ENCODE assay signal across 8 mouse cellular contexts in the genomic region with DNA sequence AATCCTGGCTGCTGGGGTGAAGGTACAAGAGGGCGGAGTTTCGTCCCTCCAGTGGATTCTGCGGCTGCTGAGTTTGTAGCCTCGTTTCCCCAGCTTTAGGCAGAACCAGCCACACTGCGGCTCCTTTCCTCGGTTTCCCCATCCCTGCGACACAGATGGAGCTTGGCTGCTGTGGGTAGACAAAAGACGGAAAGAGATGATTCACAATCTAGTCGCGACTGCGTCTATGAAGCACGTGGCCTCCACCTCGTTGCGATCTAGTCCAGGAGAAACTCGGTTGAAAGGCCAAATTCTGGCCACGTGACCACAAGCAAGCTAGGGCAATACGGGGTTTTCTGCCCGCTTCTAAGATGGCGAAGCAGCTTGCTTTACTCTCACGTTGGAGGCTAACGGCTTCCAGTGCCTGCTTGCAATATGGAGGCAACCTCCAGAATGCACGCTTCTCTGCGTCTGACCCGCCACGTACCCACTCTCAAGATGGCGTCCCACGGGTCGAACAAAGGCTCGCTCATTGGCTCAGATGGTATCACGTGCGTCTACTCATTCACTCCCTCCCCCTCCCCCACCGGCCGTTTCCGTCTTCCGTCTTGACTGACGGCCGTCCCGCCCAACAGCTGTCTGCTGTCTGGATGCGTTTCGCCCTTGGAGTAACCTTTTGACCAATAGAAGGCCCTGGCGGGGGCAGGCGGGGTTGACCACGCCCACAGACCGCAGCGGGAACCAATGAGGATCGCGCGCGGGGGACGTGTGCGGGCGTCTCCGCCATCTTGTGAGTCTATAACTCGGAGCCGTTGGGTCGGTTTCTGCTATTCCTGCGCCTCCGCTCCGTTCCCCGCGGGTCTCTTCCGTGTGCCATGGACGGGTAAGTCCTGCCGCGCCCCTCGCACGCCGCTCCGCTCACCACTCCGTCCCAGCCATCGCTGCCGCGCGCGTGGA. TPM values are rescaled to one million over a fixed set of nuclear protein-coding genes. Genes with fewer than 3 reads are reported as not detected.
DNase-seq lines count a peak whose midpoint lies in the region; ATAC-seq lines count a peak whose summit lies in the region.

A gene (plus strand): TSS at position 568 of the 936 bp plus-strand sequence.

- DNase-seq in c-Kit-negative CD71-positive TER-119-positive erythroid progenitor cells, embryonic 14.5 days (ENCODE audit: low read depth, low spot score), result peak; percentile 100
- DNase-seq in fibroblast of lung, adult 2 months (ENCODE audit: low read depth), result peak; percentile 100
- DNase-seq in kidney, postnatal 14 days, result peak; percentile 100
- DNase-seq in liver, embryonic 13.5 days, result peak; percentile 99
- DNase-seq in neural tube, embryonic 10.5 days (ENCODE audit: extremely low spot score, low spot score), result peak; percentile 100

- H3K4me1 ChIP-seq in heart, embryonic 14.5 days (ENCODE audit: control insufficient read depth in 2 of 2, insufficient read depth in 2 of 2, low read length in 2 of 2), result peaks cover 54 to 61% of the 10 kb centered on the region in 2 experiments
- peaks cover 78% of the 10 kb centered on the region for H3K4me1 ChIP-seq in liver, embryonic 13.5 days (replicated peaks)
- peaks cover 55% of the 10 kb centered on the region for H3K4me1 ChIP-seq in stomach, embryonic 16.5 days (ENCODE audit: control insufficient read depth, insufficient read depth, low read length)

- H3K9me3 ChIP-seq in heart, embryonic 14.5 days (ENCODE audit: control insufficient read depth, low read length), result no peaks in the 10 kb centered on the region
- H3K9me3 ChIP-seq in liver, embryonic 13.5 days (replicated peaks), result no peaks in the 10 kb centered on the region
- H3K9me3 ChIP-seq in stomach, embryonic 16.5 days (replicated peaks; ENCODE audit: control insufficient read depth, low read length), result no peaks in the 10 kb centered on the region

- H3K36me3 ChIP-seq in heart, embryonic 14.5 days (ENCODE audit: control insufficient read depth, insufficient read depth, low read length), result peaks cover 32% of the 10 kb centered on the region
- H3K36me3 ChIP-seq in liver, embryonic 13.5 days, result peaks cover 34% of the 10 kb centered on the region
- H3K36me3 ChIP-seq in stomach, embryonic 16.5 days (ENCODE audit: control insufficient read depth, insufficient read depth, low read length), result peaks cover under 1% of the 10 kb centered on the region

- H3K27me3 ChIP-seq in heart, embryonic 14.5 days (ENCODE audit: control insufficient read depth, insufficient read depth, low read length), result no peaks in the 10 kb centered on the region
- no peaks in the 10 kb centered on the region for H3K27me3 ChIP-seq in liver, embryonic 13.5 days
- H3K27me3 ChIP-seq in stomach, embryonic 16.5 days (ENCODE audit: control insufficient read depth, insufficient read depth, low read length), result no peaks in the 10 kb centered on the region

- WGBS in heart, embryonic 14.5 days, result under 1% methylated on average over 75 of the region's 75 CpGs
- under 1% methylated on average over 75 of the region's 75 CpGs for whole genome bisulfite sequencing in liver, embryonic 13.5 days (ENCODE audit: insufficient replicate concordance)
- under 1% methylated on average over 75 of the region's 75 CpGs for WGBS in stomach, embryonic 16.5 days

- ATAC-seq in CD4-positive, CD25-positive, alpha-beta regulatory T cell, adult 4 months, result peak; percentile 80
- peak; percentile 88 for ATAC-seq in heart, embryonic 14.5 days (ENCODE audit: insufficient number of reproducible peaks, insufficient read depth, low FRiP score, low read depth)
- ATAC-seq in liver, embryonic 13.5 days (ENCODE audit: low read depth), result peak; percentile 87
- peak; percentile 92 for ATAC-seq in stomach, embryonic 16.5 days (ENCODE audit: insufficient read depth, low FRiP score)

- peak within 1 kb of the TSS; percentile 97 for H3K4me2 ChIP-seq in heart, embryonic 14.5 days (ENCODE audit: low read length)
- peak within 1 kb of the TSS; percentile 97 for H3K4me2 ChIP-seq in liver, embryonic 13.5 days
- peak within 1 kb of the TSS; percentile 91 for H3K4me2 ChIP-seq in stomach, embryonic 16.5 days (ENCODE audit: low read depth, low read length)

- H3K9ac ChIP-seq in heart, embryonic 14.5 days (ENCODE audit: low read length), result peak within 1 kb of the TSS; percentile 99
- H3K9ac ChIP-seq in liver, embryonic 13.5 days, result peak within 1 kb of the TSS; percentile 96
- peak within 1 kb of the TSS; percentile 99 for H3K9ac ChIP-seq in stomach, embryonic 16.5 days (ENCODE audit: low read length)

- peak within 1 kb of the TSS; percentile 90 to 94 for H3K4me3 ChIP-seq in heart, embryonic 14.5 days (ENCODE audit: control insufficient read depth in 1 of 2, insufficient read depth in 1 of 2, low read depth in 1 of 2, low read length in 2 of 2)
- peak within 1 kb of the TSS; percentile 95 for H3K4me3 ChIP-seq in liver, embryonic 13.5 days (replicated peaks)
- H3K4me3 ChIP-seq in stomach, embryonic 16.5 days (replicated peaks; ENCODE audit: low read length), result peak within 1 kb of the TSS; percentile 97

- H3K27ac ChIP-seq in heart, embryonic 14.5 days (replicated peaks in 1 of 2; ENCODE audit: control insufficient read depth in 1 of 2, insufficient read depth in 1 of 2, low read depth in 2 of 2, low read length in 2 of 2), result peak within 1 kb of the TSS; percentile 100
- peak within 1 kb of the TSS; percentile 98 for H3K27ac ChIP-seq in liver, embryonic 13.5 days
- H3K27ac ChIP-seq in stomach, embryonic 16.5 days (ENCODE audit: low read length), result peak within 1 kb of the TSS; percentile 100

RNA-seq across cellular contexts. Expression of the gene that starts here (rescaled TPM):
- polyA plus RNA-seq in CD4-positive, CD25-positive, alpha-beta regulatory T cell, adult 4 months (2017; shearing (Covaris generic)), result 100 to 1,000 TPM; 103 to 274 TPM
- polyA plus RNA-seq in heart, embryonic 14.5 days (2014; fragmentation: Nextera tagmentation; extraction: Ambion mirVana), result 62.7 and 78.9 TPM in 2 replicates
- 136 and 175 TPM in 2 replicates for polyA plus RNA-seq in liver, embryonic 13.5 days (2015; fragmentation: Nextera tagmentation; extraction: Ambion mirVana)
- polyA plus RNA-seq in stomach, embryonic 16.5 days (2015; fragmentation: Nextera tagmentation; extraction: Ambion mirVana), result 268 and 308 TPM in 2 replicates

Comparison
In these comparisons a context has a peak if more than half of its experiments do, and no peak if none do; other contexts are left out.
1. Peak in every context shown above with its lines: DNase-seq, ATAC-seq, H3K4me3 ChIP-seq and H3K27ac ChIP-seq.